Mouse (Mus musculus) neural tube, embryonic 15.5 days (tissue): ENCODE data around the gene Pus3. TPM values are rescaled to one million over a fixed set of nuclear protein-coding genes. Genes with fewer than 3 reads are reported as not detected.

Source experiments
- ATAC-seq: fragments of 200-750 bp; cut with Nextera tagmentation; 2 replicates; pipeline ENCODE4 v1.8.0; 2017; ENCODE audit warnings: mild to moderate bottlenecking, moderate TSS enrichment, moderate library complexity; ENCODE audit not compliant: low FRiP score
- H3K27ac ChIP-seq: fragments of 300-500 bp; sonication (generic); replicated peaks from 2 replicates; pipeline ENCODE4 v1.5.1; 2015; ENCODE audit warnings: mild to moderate bottlenecking, inconsistent platforms
- H3K27me3 ChIP-seq: fragments of 300-500 bp; sonication (generic); replicated peaks from 2 replicates; pipeline ENCODE4 v1.6.1; 2015; ENCODE audit warnings: inconsistent platforms
- H3K36me3 ChIP-seq: fragments of 300-500 bp; sonication (generic); 2 replicates; pipeline ENCODE4 v1.6.1; 2015; ENCODE audit warnings: inconsistent platforms
- H3K4me1 ChIP-seq: fragments of 300-500 bp; sonication (generic); 2 replicates; pipeline ENCODE4 v1.6.1; 2015; ENCODE audit warnings: inconsistent platforms
- H3K4me2 ChIP-seq: fragments of 300-500 bp; sonication (generic); 2 replicates; pipeline ENCODE4 v1.6.1; 2015; ENCODE audit warnings: inconsistent platforms, mild to moderate bottlenecking, moderate library complexity
- H3K4me3 ChIP-seq: fragments of 300-500 bp; sonication (generic); replicated peaks from 2 replicates; pipeline ENCODE4 v1.5.1; 2015; ENCODE audit warnings: mild to moderate bottlenecking, inconsistent platforms
- H3K9ac ChIP-seq: fragments of 300-500 bp; sonication (generic); replicated peaks from 2 replicates; pipeline ENCODE4 v1.6.1; 2015; ENCODE audit warnings: mild to moderate bottlenecking, inconsistent platforms
- H3K9me3 ChIP-seq: fragments of 300-500 bp; sonication (generic); replicated peaks from 2 replicates; pipeline ENCODE4 v1.6.1; 2016; ENCODE audit warnings: inconsistent platforms
- WGBS: fragments of 180-500 bp; shearing (Covaris S2); methylation state at CpG from one replicate; pipeline ENCODE4 v1.1.7; 2015; ENCODE audit warnings: mixed read lengths; 5-methylcytosine and 5-hydroxymethylcytosine counted together
- polyA plus RNA-seq: library from polyadenylated mRNA; unstranded; fragments of >200 nt; fragmentation: Nextera tagmentation; extraction: Ambion mirVana; gene quantifications from 2 replicates; pipeline ENCODE4 v1.2.1, GENCODE M21; 2015

Gene Pus3
- polyA plus RNA-seq, 1 experiment from 2014 or later: 15.5 TPM

DNA sequence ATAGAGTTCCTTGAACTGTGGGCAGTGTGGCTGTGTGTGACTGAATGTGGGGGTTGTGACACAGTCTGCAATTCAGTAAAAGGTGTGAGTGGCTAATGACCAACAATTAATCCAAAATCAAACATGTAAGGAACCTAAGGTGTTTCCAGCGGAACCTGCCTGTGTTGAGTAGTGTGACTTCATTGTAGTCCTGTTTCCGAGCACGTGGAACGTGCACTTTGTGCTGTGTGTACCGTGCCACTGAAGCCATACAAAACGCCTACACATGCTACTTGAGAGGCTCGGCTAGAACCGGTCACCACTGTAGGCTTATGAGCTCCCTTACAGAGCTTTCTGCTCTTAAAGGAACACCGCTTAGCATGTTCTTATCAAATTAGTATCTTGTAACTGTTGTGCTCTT, 9.9 kb upstream of the Pus3 start:
- Histone ChIP-seq H3K4me2 (no peak overlapping the region), H3K9ac (no peak overlapping the region), H3K27me3 (no peaks in the 10 kb centered on the region), H3K4me1 (no peaks in the 10 kb centered on the region), H3K27ac (no peak overlapping the region), H3K36me3 (peaks cover 61% of the 10 kb centered on the region), H3K9me3 (no peaks in the 10 kb centered on the region), H3K4me3 (no peak overlapping the region)
- WGBS: 74% methylated on average over 9 of the region's 9 CpGs
- ATAC-seq: no peak

GRCm38 (mm10) chr9:35556494-35557102, 1.8 kb upstream of the Pus3 start:
- H3K27me3 ChIP-seq: no peaks in the 10 kb centered on the region
- WGBS: 82% methylated on average over 12 of the region's 12 CpGs
- no peak overlapping the region for H3K9ac ChIP-seq
- no peak for ATAC-seq
- H3K27ac ChIP-seq: no peak overlapping the region
- H3K4me1 ChIP-seq: peaks cover 24% of the 10 kb centered on the region
- H3K4me2 ChIP-seq: no peak overlapping the region
- H3K4me3 ChIP-seq: no peak overlapping the region
- peaks cover 27% of the 10 kb centered on the region for H3K36me3 ChIP-seq
- no peaks in the 10 kb centered on the region for H3K9me3 ChIP-seq

DNA sequence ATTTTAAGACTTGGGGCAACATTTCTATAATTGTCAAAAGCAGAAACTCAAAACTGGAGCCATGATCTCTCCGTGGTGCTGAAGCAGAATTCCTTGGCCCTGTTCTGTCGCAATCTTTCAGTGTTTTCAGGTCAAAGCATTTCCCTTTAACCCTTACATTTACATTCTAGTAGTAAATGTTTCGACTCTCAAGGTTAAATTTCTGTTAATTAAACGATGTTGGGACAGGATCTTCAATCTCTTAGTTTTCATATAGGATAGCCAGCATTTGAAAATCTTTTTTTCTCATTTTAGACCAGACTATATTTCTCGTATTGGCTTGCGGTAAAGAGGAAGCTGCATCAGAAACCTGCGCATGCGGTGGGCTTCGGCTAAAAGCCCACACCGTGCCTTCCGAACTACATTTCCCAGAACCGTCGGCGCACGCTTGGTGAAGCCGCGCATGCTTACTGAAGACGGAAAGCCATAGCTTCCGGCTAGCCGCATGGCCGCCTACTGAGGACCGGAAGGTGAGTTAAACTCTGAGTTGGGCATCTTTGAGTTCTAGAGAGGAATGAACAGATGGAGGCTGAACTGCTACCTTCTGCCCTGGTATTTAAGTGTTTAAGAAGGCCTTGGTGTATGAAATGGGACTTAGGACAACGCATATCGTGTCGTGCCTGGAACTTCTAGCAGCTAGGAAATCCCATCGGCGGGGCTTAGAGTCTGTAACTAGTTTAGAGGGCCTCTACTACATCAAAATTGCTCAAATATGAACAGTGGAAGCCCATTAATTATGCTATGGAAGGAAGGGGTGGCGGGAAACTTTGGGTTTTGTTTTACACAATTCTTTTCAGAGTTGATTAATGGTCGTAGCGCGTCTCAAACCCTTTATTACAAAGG, 855 bp downstream of the Pus3 start:
- Histone ChIP-seq H3K4me1 (peaks cover 24% of the 10 kb centered on the region), H3K9ac (peak overlapping the region; percentile 73), H3K27me3 (no peaks in the 10 kb centered on the region), H3K4me2 (peak overlapping the region; percentile 93), H3K36me3 (peaks cover 12% of the 10 kb centered on the region), H3K27ac (peak overlapping the region; percentile 88), H3K9me3 (no peaks in the 10 kb centered on the region), H3K4me3 (peak overlapping the region; percentile 74)
- WGBS: 2% methylated on average over 31 of the region's 31 CpGs
- ATAC-seq: peak; percentile 90

DNA sequence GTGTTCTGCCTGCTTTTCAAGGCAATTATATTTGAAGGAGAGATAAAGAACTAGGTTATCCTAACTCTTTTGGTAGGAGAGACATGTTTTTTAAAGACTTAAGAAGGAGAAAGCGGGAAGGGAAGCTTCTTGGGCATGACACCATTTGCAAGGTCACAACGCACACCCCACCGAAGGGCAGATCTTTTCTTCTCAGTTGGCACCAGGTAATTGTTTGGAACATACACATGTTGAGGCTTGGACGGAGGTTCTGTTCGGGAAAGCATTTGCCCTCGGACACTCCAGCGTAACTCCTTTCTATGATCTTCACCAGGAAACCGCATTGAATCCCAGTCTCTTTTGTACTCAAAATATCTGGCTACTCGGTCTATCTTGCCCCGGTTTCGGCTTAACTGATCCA, 2.7 kb downstream of the Pus3 start:
- H3K9ac ChIP-seq: no peak overlapping the region
- H3K4me3 ChIP-seq: no peak overlapping the region
- H3K27me3 ChIP-seq: no peaks in the 10 kb centered on the region
- no peak overlapping the region for H3K27ac ChIP-seq
- no peaks in the 10 kb centered on the region for H3K9me3 ChIP-seq
- WGBS: 96% methylated on average over 11 of the region's 11 CpGs
- H3K4me1 ChIP-seq: peaks cover 24% of the 10 kb centered on the region
- H3K36me3 ChIP-seq: peaks cover 17% of the 10 kb centered on the region
- H3K4me2 ChIP-seq: no peak overlapping the region
- no peak for ATAC-seq

DNA sequence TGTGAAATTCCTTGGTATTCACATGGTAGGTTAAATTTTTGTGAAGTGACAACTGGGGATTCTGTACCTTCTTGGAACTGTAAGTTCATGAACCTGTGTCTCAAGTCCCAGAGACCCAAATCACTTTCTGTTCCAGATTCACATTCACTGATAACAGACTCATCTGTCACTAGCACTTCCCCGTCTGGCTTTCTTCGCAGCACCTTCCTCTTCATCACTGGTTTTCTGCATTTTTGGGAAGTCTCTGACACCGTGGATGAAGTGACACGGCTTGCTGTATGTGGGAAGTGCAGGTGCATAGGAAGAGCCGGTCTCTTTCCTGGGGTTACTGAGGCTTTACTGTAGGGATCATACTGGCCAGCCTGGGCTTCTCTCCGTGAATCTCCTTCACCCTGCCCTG, 3.2 kb downstream of the Pus3 start:
- 92% methylated on average over 6 of the region's 6 CpGs for WGBS
- Histone ChIP-seq H3K36me3 (peaks cover 20% of the 10 kb centered on the region), H3K4me3 (no peak overlapping the region), H3K4me1 (peaks cover 24% of the 10 kb centered on the region), H3K4me2 (no peak overlapping the region), H3K27me3 (no peaks in the 10 kb centered on the region), H3K9me3 (no peaks in the 10 kb centered on the region), H3K27ac (no peak overlapping the region), H3K9ac (no peak overlapping the region)
- ATAC-seq: no peak

DNA sequence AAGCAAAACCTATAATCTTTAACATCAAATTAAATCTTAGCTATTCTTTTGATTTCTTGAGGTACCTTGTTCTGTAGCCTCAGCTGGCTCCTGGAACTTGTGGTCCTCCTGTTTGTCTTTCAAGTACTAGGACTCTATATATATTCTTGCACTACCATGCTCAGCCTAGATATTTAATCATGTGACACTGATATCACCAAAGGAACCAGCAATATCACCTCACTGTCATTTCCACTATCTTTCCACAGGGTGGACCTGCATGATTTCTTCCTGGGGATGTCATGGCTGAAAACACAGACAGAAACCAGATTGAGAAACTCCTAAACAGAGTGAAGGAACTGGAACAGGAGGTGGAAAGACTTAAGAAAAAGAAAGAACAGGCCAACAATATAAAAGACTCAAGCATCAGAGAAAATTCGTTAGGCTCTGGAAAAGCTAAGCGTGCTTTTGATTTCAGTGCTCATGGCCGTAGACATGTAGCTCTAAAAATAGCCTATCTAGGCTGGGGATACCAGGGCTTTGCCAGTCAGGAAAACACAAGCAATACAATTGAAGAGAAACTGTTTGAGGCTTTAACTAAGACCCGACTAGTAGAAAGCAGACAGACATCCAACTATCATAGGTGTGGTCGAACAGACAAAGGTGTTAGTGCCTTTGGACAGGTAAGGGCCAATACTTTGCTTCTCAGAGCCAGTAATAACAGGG, 6.3 kb downstream of the Pus3 start:
- no peak overlapping the region for H3K27ac ChIP-seq
- no peaks in the 10 kb centered on the region for H3K27me3 ChIP-seq
- peaks cover 22% of the 10 kb centered on the region for H3K4me1 ChIP-seq
- H3K4me2 ChIP-seq: no peak overlapping the region
- peaks cover 29% of the 10 kb centered on the region for H3K36me3 ChIP-seq
- WGBS: 96% methylated on average over 5 of the region's 5 CpGs
- no peak overlapping the region for H3K9ac ChIP-seq
- no peaks in the 10 kb centered on the region for H3K9me3 ChIP-seq
- H3K4me3 ChIP-seq: no peak overlapping the region
- ATAC-seq: no peak

DNA sequence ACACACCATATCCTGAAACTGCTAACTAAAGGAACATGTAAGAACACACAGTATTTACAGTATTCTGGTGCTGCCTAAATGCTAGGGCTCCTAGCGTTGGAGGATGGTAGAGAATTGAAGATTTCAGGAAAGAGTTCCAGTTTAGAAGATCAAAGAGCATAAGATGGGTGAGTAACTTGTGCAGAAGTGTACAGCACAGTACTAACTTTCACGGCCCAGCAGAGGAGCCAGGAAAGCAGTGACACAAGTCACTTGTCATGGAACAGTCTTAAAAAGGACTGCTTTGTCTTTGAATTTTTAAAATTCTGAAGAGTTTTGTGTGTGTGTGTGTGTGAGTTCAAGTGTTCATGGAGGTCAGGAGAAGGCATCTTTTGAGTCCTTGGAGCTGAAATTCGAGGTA, 9.6 kb downstream of the Pus3 start:
- no peak overlapping the region for H3K9ac ChIP-seq
- peaks cover 18% of the 10 kb centered on the region for H3K4me1 ChIP-seq
- no peaks in the 10 kb centered on the region for H3K9me3 ChIP-seq
- no peaks in the 10 kb centered on the region for H3K27me3 ChIP-seq
- no peak overlapping the region for H3K4me2 ChIP-seq
- H3K4me3 ChIP-seq: no peak overlapping the region
- H3K27ac ChIP-seq: no peak overlapping the region
- no peak for ATAC-seq
- H3K36me3 ChIP-seq: peaks cover 20% of the 10 kb centered on the region
- WGBS: 90% methylated on average over 3 of the region's 3 CpGs

DNA sequence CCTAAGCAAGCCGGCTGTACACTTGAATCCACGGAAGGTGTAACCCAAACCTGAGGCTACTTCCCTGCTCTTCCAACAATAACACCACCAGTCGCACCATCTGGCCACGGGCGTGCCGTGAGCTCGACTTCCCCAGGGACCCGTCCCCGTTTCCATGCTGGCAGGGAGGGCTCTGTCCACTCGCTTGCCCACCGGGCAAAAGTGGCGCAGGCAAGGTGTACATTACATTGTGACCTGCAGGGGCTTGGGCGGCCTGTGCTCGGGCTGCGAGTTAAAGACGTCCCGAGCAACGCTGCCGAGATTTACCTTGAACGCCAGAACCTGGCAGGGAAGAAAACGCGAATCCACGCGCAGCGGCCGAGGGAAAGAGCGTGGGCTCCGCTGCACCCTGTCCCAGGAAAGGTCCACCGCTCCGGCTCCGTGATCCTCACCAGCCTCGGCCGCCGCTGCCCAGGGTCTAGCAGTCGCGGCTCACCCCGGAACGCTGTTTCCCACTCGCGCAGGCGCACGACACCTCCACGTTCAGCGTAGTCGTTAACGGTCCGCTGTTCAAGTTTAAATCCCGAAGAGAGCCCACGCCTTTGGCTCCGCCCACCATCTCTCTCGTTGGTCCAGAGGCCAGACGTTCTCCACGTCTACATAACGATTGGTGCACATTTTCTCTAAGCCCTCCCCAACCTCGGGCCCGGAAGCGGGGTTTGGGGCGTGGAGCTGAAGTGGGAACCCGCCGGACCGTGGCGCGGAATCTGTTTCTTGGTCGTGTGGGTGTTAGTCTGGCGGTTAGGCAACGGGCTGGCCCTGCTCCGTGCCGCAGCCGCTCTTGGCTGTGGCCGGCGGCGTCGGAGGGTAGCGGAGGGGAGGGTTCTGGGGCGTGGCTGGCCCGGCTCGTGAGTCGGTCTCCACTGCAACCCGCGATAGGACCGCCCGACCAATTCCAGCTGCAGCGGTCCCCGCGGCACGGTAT, 11.5 kb downstream of the Pus3 start, which contains the start of the genes Pate2 and Hyls1:
Pate2 (plus strand) TSS at position 714 of the 964 bp plus-strand sequence.
Hyls1 (minus strand) TSS at position 828 of the 964 bp plus-strand sequence.
- Histone ChIP-seq H3K27ac (peak within 1 kb of the TSS; percentile 88), H3K27me3 (peaks cover 4% of the 10 kb centered on the region; the same call in 1 of the 2 replicates), H3K4me2 (peak within 1 kb of the TSS; percentile 64), H3K9ac (peak within 1 kb of the TSS; percentile 65), H3K4me1 (peaks cover 23% of the 10 kb centered on the region), H3K36me3 (peaks cover 19% of the 10 kb centered on the region), H3K4me3 (peak within 1 kb of the TSS; percentile 78), H3K9me3 (no peaks in the 10 kb centered on the region)
- peak; percentile 98 for ATAC-seq
- WGBS: under 1% methylated on average over 85 of the region's 86 CpGs

DNA sequence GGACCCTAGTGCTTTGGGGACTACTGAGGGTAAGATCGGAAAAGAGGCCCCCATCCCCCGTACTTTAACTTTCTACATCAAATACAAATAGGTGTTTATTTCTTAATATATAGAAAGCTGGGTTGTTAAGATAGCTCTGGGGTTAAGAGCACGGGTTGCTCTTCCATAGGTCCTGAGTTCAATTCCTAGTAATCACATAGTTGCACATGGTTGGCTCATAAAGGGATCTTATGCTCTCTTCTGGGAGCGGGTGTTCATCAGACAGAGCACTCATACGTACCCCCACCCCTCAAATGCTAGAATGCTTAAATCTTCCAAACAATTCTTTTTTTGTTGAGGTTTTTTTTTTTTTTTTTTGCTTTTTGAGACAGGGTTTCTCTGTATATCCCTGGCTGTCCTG, 12.3 kb downstream of the Pus3 start:
- ATAC-seq: peak; percentile 25
- H3K4me2 ChIP-seq: peak overlapping the region; percentile 64
- WGBS: 9% methylated on average over 5 of the region's 5 CpGs
- peaks cover 6% of the 10 kb centered on the region; the same call in 1 of the 2 replicates for H3K27me3 ChIP-seq
- peak overlapping the region; percentile 78 for H3K4me3 ChIP-seq
- H3K9me3 ChIP-seq: no peaks in the 10 kb centered on the region
- H3K4me1 ChIP-seq: peaks cover 23% of the 10 kb centered on the region
- peak overlapping the region; percentile 59 for H3K9ac ChIP-seq
- H3K36me3 ChIP-seq: peaks cover 11% of the 10 kb centered on the region
- H3K27ac ChIP-seq: peak overlapping the region; percentile 88

- H3K9ac ChIP-seq: peak overlapping the region; percentile 30; the same call in 1 of the 2 replicates
- WGBS: 5% methylated on average over 32 of the region's 32 CpGs
- no peak for ATAC-seq
These were observed 16.0 kb downstream of the Pus3 start for GRCm38 (mm10) chr9:35574416-35574815.

More at GRCm38 (mm10) chr9:35574416-35574815, 16.0 kb downstream of the Pus3 start:
- H3K4me2 ChIP-seq: peak overlapping the region; percentile 68
- peaks cover 10% of the 10 kb centered on the region for H3K4me1 ChIP-seq
- H3K36me3 ChIP-seq: no peaks in the 10 kb centered on the region
- H3K27me3 ChIP-seq: peaks cover 6% of the 10 kb centered on the region; the same call in 1 of the 2 replicates
- no peaks in the 10 kb centered on the region for H3K9me3 ChIP-seq
- no peak overlapping the region for H3K27ac ChIP-seq
- H3K4me3 ChIP-seq: peak overlapping the region; percentile 38
